Mouse (Mus musculus): ENCODE results near the gene Dpp4.

Gene Dpp4

DNA sequence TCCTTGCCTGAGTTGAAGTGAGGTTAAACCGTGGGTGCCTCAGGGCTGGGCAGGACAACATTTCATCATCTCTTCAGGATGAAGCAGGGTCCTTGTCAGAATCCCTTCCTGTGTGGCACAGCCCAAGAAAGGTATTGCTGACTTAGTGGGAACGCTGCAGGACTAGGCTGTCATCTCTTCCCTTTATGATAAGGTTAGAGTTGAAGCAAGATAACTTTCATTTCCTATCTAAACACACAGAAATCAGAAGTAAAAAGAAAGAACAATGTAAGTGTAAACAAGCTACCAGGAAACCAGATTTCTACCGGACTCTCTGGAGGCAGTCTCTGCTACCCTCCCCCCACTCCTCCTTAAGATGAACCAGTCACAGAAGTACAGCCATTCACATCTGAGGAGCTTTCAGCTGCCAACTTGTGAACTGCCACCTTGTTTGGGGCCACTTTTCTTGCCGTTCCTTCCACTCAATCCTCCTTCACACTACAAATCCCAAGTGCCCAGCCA is 3.3 kb downstream of the Dpp4 start:
- no peak for DNase-seq (ENCODE audit: extremely low spot score)

DNA sequence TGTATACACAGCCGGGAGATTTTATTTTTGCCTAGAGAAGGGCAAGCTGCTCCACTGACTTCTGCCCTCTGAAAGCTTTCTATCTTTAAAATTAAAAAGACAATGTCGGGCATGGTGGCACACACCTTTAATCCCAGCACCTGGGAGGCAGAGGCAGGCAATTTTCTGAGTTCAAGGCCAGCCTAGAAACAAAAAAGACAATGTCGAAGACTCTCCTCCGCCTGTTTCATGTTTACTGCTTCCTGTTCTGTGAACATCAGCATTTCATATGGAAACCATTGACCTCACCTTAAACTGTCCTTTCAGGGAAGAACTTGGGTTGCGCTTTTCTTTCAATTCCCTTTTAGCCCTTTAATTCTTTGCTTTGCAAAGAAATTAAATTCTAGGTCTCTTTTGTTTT is 3.8 kb downstream of the Dpp4 start:
- DNase-seq (ENCODE audit: extremely low spot score): no peak

DNA sequence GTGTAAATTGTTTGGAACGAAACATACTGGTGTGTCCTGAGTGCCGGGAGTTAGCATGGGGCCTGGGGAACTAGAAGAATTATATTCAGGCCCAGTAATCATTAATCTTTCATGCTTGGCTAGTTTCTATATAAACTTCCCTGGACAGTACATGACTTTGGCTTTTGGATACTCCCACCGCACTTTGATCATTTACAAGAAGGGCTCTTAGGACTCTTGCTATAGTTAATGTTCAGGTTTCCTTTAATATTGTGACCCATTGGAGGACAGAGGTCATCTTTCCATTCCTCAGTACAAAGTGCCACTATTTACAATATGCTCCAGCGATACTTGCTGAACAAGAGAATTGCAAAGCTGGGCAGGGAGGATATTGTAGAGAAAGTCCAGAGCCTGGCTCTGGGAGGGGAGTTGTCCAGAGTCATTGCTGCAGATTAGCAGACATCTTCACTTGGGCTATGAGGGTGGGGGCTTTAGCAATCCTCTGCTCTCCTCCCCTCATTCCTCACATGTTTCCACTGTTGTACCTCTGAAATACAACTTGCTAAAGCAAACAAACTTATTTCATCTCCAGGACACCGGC is 8.4 kb downstream of the Dpp4 start:
- no peak for DNase-seq (ENCODE audit: extremely low spot score)

DNA sequence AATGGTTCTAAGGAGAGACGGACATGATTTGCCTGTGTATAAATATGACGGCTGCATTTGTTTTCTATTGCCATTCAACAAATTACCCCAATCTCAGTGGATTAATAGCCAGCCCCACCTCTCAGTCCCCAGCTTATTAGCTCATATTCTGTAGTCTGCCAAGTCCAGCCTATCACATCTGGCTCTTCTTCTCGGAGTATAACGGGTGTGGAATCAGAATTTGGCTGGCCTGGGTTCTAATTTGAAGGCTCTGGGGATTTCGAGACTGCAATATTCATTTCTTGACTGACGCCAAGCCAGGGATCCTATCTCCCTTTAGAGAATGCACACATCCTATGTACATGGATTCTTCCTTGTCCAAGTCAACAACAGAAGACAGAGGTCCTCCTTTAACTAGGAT is 11.0 kb downstream of the Dpp4 start:
- no peak for DNase-seq (ENCODE audit: extremely low spot score)

DNA sequence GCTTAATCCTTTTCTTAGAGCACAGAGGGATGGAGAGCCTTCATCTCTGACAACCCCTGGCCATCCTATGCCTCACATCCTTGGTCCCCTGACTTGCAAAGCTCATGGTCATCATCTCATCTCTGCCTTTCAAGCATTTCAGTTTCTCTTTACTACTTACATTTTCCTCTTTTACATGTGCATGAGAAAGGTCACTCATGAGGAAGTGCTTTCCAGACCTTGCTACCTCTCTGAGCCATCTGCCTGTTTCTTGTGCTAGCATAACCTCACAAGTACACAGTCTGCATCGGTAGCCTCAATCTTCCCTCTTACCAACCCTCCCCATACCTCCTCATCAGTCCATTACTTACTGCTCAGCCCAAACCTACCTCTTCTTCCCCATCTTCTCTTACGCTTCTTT is 12.2 kb downstream of the Dpp4 start:
- no peak for DNase-seq (ENCODE audit: extremely low spot score)

DNA sequence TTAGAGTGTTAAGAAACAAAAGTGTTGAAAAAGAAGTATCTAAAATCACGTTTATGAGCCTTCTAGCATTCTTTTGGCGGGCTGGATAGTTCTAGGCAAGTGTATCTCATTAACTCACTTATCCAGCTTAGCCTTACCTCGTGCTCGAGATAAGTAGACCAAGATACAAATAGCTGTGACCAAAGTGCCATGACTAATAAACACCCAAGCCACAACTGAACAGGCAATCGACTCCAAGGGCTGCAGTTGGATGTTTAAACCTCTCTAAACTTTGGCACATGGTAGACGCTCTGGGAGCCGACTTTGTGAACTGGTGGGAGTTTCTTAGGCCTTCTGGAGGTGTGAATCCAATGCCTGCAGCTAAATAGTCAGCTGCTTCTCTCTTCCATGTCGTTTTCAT is 12.7 kb downstream of the Dpp4 start:
- DNase-seq (ENCODE audit: extremely low spot score): no peak

DNA sequence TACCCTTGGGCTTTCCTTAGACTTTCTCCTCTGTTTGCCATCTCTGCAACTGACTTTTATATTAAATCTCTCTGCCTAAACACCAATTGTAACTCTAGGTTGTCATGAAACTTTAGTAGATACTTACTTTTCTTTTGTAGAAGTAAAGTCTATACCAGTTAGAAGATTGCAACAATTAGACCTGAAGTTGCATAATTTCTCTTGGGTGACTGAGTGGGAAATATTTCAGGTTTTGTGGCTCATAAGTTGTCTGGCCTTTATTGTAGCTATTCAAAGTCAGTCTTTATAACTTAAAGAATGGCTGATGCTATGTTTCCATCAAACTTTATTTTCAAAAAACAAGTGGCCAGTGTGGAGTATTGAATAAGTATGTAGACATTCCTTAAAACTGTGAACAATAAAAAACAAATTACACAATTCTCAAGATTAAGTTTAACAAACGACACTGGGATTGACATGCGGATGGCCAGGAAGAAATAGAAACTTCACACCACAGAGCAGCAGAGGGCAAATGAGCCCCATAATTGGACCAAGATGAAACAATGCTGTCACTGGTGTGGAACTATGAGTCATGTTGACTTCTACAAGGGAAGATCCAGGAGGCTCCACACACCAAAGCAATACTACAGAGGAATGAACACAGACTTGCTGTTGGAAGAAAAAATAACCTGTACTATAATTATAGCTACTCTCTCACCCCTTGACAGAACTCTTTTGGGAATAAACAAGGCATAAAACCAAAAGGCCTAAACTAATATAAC is 13.7 kb downstream of the Dpp4 start:
- DNase-seq (ENCODE audit: extremely low spot score): no peak

DNA sequence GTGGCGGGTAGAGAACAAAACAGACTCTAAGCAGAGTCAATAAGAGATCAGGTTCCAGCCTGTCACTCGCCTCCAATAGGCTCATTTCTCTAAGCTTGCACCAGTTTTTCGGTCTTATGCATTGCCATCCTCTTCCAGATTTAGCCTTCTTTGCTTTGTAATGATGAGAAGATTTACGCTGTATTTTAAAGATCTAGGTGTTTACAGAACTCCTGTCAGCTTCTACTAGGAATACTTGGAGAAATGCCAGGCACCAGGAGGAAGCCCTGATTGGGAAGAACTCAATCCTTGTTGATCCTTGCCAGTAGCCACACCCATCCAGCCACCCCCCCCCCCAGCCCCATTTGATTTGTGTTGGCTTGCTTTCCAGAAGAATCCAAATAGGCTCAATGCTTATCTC is 14.4 kb downstream of the Dpp4 start:
- DNase-seq (ENCODE audit: extremely low spot score): no peak

DNA sequence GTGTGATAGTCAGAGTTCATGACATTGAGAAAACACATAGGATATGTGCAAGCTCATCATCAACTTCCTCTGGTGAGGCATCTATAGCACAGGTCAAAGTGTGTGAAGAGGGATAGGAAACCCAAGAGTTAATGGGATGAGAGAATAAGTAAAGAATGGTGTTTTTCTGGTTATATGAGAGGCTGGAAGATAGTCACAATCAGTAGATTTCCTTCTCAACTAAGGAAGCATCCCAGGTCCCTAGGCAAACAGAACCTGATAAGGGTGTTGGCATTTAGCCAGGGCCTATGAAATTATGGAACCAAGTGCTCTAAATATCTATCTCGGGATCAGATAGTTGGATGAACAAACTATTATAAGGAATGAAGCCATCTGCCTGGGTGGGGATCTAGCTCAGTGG is 15.2 kb downstream of the Dpp4 start:
- no peak for DNase-seq (ENCODE audit: extremely low spot score)

DNA sequence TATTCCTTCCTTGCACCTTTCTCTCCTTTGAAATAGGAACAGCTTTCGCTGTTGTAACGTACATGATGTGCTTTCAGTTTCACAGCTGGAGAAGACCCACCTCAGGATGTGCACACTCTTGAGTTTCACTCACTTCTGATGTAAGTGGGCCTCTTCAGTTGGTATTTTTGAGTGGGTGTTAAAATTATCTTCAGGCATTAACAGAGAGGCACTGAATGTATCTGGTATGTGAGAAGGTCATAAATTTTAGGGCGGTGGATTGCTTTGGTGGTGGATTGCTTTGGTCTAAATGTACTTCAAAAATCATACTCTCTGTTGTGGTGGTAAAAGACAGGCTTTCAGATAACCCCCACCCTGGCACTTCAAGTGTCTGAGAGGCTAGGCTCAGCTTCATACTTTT is 17.2 kb downstream of the Dpp4 start:
- DNase-seq (ENCODE audit: extremely low spot score): no peak

DNA sequence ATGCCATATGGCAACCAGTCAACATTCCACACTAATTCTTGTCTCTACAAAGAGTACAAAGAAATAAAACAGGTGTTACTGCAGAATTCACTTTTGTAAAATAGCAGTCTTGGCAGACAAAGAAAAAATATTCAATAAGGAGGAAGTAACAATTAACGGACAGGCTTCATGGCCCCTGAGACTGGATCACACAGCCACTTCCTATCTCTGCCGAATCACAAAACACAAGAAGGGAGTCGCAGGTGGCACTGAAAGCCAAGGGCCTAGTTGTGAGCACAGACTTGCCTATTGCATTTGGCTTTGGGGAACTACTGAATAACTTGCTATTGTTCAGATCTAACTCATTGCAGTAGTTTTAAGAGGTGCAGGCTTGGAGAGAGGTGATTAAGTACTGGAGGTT is 19.9 kb downstream of the Dpp4 start:
- no peak for DNase-seq (ENCODE audit: extremely low spot score)

DNA sequence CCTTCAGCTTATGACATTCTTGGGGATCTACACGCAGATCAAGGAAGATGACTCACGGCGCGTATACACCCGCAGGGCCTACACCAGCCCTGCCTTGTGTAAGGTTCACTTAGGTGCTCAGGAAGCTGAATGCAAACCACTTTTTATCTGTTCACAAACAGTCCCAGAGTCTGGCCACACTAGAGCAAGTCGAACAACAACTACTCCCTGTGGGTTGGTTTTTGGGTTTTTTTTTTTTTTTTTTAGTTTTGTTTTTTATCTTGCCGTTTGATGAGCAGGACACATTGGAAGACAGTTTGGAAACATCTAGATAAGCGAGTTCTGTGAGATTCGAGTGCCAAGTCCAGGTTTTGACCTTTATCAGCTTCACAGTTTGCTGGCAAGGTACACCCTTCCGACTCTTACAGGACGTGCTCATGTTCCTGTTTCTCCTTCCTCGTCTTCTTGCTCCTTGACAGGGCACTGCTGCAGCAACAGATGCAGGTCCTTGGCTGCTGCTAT is 21.0 kb downstream of the Dpp4 start:
- DNase-seq (ENCODE audit: extremely low spot score): no peak

DNA sequence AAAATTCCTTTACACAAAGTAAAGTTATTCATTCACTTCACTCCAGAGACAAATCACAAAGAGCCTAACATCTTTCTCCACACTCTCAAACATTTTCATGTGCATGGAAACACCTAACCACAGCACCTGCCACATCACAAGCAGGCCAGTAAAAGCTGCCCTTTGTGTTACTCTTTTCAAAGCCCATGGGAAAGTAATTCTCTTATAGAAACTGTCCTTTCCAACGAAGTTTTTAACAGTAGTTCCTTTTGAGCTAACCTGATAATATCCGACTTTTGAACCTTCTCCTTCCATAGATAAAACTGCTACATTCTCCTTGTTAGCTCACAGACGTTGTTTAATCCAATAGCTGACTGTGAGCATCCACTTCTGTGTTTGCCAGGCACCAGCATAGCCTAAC is 21.7 kb downstream of the Dpp4 start:
- no peak for DNase-seq (ENCODE audit: extremely low spot score)

DNA sequence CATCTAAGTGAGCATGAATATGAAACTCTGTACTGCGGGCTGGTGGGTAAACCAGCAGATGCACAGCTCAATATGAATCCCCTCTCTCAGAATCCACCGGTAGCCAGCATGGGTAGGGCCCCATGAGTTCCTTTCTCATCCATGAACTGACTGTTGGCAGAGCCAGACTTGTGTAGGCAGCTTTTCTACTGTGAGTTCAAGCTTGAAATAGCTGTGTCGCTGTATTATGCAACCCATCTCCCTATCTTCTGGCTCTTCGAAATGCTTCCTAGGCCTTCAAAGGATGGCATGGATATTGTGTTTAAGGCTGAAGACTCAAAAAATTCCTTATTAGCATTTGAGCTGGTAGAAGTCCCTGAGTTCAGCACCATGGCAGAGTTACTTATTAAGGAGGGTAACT is 23.2 kb downstream of the Dpp4 start:
- DNase-seq (ENCODE audit: extremely low spot score): no peak

DNA sequence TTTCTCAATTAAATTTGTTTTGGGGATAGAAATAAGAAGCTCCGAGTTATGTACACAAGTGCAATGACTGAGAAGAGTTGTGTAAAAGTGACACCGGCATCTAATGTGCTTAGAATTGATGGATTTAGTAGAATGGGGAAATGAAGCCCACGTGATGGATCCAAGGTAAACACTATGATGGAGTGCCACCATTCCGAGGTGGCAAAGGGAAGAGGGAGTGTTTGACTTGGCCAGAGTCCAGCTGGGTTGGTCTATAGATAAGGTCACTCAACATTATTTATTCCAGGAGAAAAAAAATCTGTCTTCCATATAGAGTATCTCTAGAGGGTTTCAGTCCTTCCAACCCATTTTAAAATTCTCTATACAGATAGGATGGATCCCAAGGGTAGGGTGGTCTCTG is 28.8 kb downstream of the Dpp4 start:
- no peak for DNase-seq (ENCODE audit: extremely low spot score)

DNA sequence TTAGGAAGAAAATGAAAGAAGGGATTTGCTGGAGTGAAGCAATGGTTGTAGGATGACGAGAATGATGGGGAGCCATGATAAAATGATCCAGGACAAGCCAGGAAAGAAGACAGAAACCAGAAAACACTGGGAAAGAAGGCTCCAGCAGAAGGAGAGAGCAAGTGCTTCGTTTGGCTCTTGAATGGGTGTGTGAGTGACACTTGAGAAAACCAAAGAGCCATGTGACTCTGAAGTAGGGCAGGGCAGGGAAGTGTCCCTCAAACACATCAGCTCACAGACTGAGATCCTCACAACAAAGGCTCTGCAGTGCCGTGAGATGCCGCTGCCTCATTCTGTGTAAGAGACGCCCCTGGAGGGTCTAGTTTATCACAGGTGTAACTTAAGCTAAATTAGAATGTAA is 29.6 kb downstream of the Dpp4 start:
- DNase-seq (ENCODE audit: extremely low spot score): no peak

DNA sequence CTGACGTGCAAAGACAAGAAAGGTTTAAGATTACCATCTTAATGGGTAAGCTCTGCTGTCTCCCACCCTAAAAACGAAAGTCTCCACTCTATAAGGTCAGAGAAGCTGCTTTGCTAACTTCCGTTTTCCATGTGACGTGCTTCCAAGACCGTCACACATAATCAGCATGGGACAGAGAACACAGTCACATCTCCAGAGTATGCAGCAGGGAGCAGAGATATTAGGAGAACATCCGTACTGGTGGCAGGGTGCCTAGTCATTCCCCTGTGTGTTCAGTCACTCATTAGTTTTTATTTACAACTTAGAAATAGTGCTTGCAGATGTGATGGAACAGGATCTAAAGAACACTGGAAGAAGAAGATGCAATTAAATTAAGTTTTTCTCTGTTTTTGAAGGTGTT is 30.3 kb downstream of the Dpp4 start:
- DNase-seq (ENCODE audit: extremely low spot score): no peak

DNA sequence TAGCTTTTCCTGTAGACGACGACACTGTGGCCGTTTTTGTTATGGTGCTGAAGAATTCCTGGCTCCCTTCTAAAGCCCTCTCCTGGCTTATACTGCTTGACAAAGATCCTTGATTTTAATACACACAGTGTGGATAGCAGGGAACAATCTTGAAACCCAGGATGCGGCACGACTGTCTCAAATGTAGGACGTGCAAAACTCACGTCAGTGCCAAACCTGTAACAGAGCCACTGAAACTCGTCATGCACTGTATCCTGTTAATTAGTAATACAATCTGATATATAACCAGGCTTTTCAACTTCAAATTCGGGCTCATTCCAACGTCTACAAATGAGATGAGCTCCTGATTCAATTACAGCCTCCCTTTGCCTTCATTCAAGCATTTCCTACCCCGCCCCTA is 38.3 kb downstream of the Dpp4 start:
- no peak for DNase-seq (ENCODE audit: extremely low spot score)

DNA sequence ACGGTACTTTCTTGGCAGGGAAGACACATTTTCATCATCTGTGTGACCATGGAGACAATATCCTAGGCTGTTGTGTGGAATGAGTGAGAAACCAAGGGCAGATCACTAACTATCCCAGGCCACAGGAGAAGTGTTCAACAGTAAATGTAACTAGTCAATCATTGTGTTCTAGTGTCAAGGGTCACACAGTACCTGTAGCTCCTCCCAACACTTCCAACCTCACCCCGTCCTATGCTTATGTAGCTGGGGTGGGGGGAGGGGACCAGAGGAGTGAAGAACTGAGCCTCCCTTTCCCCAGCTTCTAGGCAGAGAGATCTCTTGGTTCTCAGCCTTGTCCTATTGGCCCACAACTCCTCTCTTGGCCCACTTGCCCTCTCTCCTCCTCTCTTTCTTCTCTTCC is 42.0 kb downstream of the Dpp4 start:
- DNase-seq (ENCODE audit: extremely low spot score): no peak

DNA sequence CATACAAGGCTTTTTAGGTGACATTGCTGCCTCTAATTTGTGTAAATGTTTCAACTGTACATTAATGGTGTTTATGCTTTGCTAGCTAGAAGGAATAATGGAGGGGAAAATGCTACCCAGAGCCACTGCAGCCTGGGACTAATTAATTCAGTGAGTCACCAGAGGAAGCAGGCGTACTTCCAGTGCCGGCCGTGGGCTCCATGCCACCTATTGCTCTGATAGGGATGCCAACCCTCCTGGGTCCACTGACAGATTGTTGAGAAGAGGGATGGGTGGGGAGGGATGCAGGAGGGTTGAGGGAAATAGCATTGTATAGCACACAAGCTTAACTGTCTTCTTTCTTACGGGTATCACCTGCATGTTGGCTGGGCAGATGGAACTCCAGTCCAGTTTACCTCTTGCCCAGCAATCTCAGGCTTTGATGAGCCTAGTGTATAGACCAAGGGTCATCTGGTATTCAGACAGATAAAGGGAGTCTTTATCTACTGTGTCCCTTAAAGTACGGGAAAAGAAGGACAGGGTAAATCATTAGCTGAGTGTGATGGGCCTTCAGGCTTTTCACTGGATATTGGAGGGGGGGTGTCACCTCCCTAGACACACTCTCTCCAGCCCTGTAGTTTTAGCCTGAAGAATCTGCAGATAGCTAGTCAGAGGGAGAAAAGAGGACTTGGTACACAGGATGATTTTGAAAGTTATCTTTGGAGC is 43.5 kb downstream of the Dpp4 start:
- DNase-seq (ENCODE audit: extremely low spot score): no peak

DNA sequence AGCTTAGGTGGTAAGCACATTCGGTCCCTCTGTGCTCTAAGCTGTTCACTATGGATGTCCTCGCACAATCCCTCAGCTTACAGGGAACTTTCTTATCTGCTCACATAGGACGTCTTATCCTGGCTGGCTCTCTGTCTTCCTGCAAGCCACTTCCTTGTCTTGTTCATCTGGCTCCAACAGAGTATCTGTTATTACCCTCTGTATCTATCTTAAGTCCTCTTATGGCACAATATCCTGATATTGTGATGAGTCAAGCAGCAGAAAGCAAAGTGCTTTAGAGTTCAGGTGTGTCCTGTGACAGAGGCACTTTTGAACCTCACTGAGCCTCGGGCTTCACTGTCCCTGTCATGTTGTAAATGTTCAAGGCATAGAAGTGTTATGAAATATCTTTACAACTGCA is 48.4 kb downstream of the Dpp4 start:
- no peak for DNase-seq (ENCODE audit: extremely low spot score)

DNA sequence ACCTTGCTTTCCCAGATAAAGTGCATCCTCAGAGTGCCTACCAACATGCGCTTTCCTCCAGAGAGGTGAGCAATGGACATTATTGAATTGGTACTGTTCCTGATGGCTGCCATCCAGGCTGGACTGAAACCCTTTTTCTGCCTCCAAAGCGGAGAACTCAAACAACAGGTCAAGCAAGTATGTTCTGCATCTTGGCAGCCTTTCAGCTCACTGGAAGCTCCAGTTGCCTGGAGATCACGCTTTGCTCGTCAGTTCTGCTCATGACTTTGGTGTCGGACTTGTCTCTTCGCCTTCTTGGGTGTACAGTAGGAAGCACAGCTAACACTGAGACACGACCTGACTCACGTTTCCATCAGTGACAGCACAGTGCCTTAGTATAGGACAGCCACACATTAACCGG is 49.8 kb downstream of the Dpp4 start:
- DNase-seq (ENCODE audit: extremely low spot score): no peak

DNA sequence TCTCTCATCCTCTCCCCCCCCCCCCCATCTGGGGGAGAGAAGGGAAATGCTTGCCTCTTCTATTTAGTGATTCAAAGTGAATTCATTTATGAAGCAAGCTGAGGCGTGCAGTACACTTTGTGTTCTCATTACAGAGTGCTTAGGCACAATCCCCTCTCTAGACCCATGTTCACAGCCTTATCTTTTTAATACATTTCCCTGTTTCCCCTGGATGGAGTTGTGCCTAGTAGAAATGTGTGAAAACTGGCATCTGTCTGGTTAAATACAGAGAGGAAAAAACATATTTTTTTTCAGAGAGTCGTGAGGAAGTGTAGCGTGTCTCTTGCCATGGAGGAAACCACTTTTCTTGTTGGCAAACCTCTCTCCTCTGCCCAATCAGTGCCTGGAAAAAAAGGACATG is 50.5 kb downstream of the Dpp4 start:
- DNase-seq (ENCODE audit: extremely low spot score): no peak
